Mouse (Mus musculus) NIH3T3 (cell line): ENCODE results near the gene Rbfox2.

Experiments
- DNase-seq: peaks from one replicate; pipeline ENCODE4 v3.0.0-alpha.2; 2012; ENCODE audit warnings: low read depth

The Rbfox2 gene

DNA sequence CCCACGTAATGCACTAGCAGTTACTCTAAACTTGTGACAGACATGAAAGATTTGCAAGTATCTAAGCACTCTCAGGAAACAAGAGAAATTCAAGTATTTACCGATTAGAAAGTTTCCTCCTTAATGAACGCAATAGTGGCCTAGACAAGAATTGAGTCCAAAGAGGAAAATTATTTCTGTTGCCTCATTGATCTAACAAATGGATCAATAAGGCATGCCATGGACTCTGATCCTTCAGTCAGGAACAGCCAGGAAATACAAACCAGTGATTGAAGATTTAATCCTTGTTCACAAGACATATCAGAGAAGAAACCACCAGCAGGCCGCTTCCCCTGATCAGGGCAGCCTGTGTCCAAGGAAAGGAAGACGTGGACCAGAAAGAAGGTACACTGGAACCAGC, 164.0 kb downstream of the Rbfox2 start:
- no peak for DNase-seq

DNA sequence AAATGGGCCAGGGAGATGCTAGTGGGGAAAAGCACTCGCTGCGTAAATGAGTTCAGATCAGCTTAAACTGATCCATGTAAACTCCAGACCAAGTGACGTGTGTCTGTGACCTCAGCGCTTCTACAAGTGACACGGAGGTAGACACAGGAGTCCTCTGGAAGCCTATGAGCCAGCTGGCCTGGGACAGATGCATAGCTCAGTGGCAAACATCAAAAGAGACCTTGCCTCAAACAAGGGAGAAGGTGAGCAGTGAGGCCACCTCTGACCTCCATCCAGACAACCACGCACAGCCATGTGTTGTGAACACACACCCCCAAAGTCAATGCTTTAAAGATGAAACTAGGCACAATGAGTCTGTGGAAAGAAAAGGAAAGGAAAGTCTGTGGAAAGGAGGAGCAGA, 164.5 kb downstream of the Rbfox2 start:
- DNase-seq, result no peak

DNA sequence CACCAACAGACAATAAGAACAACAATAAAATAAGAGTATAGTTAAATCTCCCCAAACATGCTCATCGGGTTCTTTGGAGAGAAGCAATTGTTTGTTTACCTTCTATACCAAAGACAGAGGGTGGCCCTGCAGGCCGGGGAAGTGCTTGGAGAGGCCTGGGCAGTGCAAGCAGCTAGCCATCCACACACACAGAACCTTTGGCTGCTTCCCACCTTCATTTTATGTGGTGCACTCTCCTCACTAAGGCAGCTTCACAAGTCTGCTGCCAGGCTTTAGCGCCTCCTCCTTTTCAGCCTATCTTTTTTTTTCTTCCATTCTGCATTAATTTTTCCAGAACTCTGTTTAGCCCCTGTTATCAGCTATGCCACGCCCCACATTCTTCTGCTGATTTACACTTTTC, 165.1 kb downstream of the Rbfox2 start:
- no peak for DNase-seq

DNA sequence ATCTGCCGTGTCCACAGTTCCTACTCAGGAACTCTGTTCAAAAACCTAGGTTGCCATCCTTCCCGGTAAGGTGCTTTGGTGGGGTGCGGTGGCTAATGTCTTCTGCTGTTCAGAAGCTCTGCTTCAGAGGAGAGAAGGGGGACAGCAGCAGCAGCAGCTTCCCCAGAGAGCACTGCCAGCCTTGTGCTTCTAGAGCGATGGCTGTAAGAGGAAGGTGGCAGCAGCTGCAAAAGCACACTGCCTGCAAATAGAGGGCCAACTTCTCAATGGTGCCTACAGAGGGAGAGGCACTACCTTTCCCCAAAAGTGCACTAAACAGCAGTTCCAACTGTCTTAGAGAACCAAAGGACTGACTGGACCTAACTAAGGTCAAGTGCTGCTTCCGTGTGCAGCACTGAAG, 168.5 kb downstream of the Rbfox2 start:
- no peak for DNase-seq

- DNase-seq, result no peak
Measured at GRCm38 (mm10) chr15:77134483-77134882, 172.3 kb downstream of the Rbfox2 start.

DNA sequence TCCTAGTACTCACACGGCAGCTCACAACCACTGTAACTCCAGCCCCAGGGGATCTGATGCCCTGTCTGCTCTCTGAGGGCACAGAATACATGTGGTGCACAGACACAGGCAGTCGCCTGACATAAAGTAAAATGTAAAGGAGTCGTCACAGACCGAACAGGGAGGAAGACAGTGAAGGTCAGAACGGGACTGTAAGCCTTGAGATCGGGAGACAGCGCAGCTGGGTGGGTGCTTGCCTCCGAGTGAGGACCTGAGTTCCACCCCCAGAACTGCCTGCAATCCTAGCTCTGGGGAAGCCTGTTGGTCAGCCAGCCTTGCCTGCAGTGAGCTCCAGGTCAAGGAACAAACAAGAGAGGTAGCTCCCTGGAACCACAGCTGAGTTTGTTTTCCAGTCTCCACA, 177.7 kb downstream of the Rbfox2 start:
- no peak for DNase-seq

DNA sequence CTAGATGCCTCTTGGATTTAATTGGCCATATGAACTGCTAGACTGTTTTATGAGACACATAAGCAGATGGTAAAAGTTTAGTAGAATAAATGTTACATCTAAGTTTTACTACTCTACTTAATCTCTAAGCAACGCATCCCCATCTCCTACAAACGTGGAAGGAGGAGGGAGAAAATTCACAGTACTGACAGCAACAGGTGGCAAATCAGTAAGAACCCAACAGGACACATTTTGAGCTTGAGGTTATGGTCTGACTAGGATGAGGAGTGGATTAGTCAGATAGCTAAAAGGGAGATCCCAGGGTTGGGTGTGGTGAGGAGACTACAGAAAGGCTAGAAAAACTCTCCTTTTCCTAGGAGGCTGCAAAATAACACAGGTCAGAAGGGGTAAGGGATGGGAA, 179.1 kb downstream of the Rbfox2 start:
- DNase-seq, result no peak

- DNase-seq, result no peak
Measured at GRCm38 (mm10) chr15:77126674-77127073, 180.1 kb downstream of the Rbfox2 start.

GRCm38 (mm10) chr15:77124372-77125117, 182.3 kb downstream of the Rbfox2 start:
- DNase-seq, result no peak

GRCm38 (mm10) chr15:77122824-77123223, 184.0 kb downstream of the Rbfox2 start:
- DNase-seq, result no peak

DNA sequence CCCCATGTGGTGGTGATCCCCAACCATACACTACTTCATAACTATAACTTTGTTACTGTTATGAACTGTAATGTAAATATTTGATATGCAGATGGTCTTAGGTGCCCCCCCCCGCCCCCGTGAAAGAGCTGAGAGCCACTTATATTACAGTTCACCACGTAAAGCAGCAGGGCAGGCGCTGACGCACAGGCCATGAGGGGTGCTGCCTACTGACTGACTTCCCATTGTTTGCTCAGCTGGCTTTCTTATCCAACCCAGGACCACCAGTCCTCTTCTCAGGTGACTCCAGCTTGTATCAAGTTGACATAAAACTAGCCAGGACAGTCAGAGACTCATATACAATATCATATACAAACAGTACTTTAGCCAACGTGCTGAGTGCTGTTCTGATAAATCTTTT, 184.6 kb downstream of the Rbfox2 start:
- no peak for DNase-seq

DNA sequence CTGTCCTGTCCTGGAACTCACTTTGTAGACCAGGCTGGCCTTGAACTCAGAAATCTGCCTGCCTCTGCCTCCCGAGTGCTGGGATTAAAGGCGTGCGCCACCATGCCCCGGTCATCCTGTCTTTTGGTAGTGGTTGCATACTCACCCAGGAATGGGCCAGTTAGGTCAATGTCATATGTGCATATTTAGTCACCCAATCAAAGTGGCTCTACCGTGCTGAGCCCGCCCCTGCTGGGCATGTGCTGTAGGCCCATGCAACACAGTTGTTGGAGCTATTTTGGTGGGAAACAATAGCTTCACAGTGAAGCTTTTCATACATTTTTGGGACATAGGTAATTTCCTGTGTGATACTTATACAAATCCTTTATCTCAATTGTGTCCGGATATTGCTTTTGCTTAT, 187.1 kb downstream of the Rbfox2 start:
- DNase-seq, result no peak

- no peak for DNase-seq
Measured at GRCm38 (mm10) chr15:77117209-77117608, 189.6 kb downstream of the Rbfox2 start.

DNA sequence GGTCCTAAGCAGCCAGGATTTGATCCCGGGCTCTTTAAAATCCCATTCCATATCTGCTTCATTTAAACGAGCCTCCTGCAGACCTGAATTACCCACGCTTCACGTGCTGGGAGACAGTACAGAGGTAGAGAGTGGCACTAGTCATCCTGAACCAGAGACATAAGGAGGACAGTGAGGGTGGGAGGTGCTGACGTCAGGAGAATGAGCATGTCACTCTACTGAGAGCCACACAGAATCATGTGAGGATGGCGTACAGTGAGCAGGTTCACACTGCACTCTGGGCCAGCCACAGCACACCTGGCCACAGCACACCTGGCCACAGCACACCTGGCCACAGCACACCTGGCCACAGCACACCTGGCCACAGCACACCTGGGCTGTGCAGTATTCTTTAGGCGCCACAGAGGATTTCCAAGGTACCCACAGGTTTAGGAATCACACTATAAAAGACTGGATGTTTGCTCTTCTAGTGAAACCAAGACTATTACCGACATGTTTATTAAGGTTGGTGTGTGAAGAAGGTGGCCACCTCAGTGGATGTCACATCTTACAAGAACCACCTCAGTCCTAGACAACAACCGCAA, 190.6 kb downstream of the Rbfox2 start:
- DNase-seq, result no peak

DNA sequence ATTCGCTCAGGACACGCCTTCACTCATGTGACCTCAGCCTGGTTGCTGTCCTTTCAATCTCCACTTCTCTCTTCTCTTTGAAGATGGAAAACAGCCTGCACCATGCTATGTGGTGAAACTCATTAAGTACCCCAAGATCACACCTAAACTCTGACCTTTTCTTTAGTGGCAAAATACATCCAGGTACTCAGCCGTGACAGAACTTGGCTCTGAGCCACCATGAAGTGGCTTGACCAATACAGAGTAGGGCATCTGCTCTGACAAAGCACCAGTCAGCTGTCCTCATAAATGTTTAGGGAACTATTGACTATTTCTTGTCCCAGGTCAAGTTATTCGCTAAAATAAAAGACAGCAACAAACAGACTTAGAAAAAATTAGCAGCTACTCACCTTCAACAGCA, 191.3 kb downstream of the Rbfox2 start:
- peak; percentile 17 for DNase-seq

DNA sequence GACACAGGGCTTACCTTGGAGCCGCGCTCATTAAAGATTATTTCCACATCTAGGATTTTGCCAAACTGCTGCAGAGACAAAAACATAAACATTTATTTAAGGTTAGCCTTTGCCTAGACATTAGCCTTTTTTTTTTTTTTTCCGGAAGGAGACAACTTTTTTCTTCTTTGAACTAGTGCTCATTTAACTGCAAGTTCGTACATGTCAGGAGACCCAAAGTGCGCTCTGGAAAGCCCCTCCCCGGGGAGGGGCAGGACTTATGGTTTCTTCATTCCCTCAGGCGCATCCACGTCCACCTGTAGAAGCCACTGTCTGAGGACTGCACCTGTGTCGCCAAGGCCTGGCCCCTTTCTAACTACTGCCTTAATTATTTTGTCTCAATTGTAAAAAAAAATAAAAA, 193.2 kb downstream of the Rbfox2 start:
- no peak for DNase-seq

- DNase-seq, result no peak
Measured at GRCm38 (mm10) chr15:77112378-77112777, 194.4 kb downstream of the Rbfox2 start.

DNA sequence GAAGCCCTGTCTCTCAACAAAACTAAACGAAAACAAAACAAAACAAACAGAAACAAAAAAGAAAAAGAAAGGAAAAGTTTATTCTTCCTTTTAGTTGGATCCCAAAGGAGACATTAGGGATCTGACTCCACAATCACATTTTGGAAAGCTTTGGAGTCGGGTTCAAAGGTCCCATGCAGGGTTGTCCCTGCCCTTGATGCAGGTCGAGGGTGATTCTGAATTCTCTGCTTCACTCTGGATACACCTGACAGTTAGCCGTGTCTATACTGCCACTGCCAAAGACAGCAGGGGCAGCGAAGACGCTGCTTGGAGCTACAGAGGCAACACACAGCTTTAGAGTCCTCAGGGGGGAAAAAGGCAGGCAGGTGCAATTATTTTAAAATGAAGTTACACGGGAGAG, 194.9 kb downstream of the Rbfox2 start:
- DNase-seq, result no peak

- no peak for DNase-seq
Measured at GRCm38 (mm10) chr15:77110452-77110851, 196.4 kb downstream of the Rbfox2 start.

- no peak for DNase-seq
Measured at GRCm38 (mm10) chr15:77107169-77107908, 199.5 kb downstream of the Rbfox2 start.

- no peak for DNase-seq
Measured at GRCm38 (mm10) chr15:77105273-77105672, 201.5 kb downstream of the Rbfox2 start.

GRCm38 (mm10) chr15:77104349-77105158, 202.2 kb downstream of the Rbfox2 start:
- no peak for DNase-seq
